Mouse (Mus musculus) brain, embryonic 14.5 days (tissue): ENCODE results near the gene Fat1. TPM values are rescaled to one million over a fixed set of nuclear protein-coding genes. Genes with fewer than 3 reads are reported as not detected.

Source experiments
- DNase-seq: peaks from one replicate; pipeline ENCODE4 v3.0.0-alpha.2; 2011; ENCODE audit warnings: low read depth
- CTCF ChIP-seq: fragments of 200-500 bp; IDR thresholded peaks from 2 replicates; pipeline ENCODE4 v1.5.1; 2012; ENCODE audit warnings: inconsistent platforms, mild to moderate bottlenecking, moderate library complexity, borderline replicate concordance; ENCODE audit not compliant: insufficient read depth, insufficient read length; ENCODE audit errors: extremely low read depth
- POLR2A ChIP-seq: fragments of 200-500 bp; IDR thresholded peaks from 2 replicates; pipeline ENCODE4 v1.6.1; 2012; ENCODE audit warnings: mild to moderate bottlenecking, inconsistent platforms, borderline replicate concordance; ENCODE audit not compliant: poor library complexity, insufficient read depth, insufficient read length, severe bottlenecking; ENCODE audit errors: extremely low read depth
- polyA plus RNA-seq: library from polyadenylated mRNA; depleted of rRNA; stranded (reverse); fragments of >200 nt; gene quantifications from 2 replicates; pipeline ENCODE4 v1.2.3, GENCODE M21; 2012

The Fat1 gene
- polyA plus RNA-seq, 1 experiment = 59.0 TPM

GRCm38 (mm10) chr8:44998275-44998674, 63.0 kb downstream of the Fat1 start:
- TF ChIP-seq POLR2A = no peak
- TF ChIP-seq CTCF = no peak
- no peak for DNase-seq

- peak; percentile 97 for DNase-seq
- TF ChIP-seq POLR2A (no peak), CTCF (peak; percentile 28; the same call in 1 of the 2 replicates)
These were observed 63.5 kb downstream of the Fat1 start for GRCm38 (mm10) chr8:44998681-44999277.

GRCm38 (mm10) chr8:45001577-45002197, 66.4 kb downstream of the Fat1 start:
- TF ChIP-seq POLR2A (no peak), CTCF (no peak)
- DNase-seq = no peak

DNA sequence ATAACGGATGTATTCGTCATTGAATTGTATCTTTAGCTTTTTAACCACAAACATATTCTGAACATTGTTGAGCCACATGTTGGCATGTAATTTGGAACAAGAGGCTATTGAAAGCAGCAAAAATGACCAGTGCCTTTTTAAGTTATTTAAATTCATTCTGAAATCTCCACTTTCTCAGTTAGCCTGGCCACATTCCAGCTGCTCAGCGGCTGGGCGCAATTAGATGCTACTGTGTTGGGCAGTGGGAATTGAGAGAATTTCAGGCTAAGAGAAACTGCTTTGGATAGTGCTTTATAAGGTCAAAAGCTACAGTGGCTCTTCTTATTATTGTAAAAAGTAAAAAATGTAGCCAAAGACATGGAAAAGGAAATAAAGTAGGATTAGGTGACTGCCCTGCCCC, 67.4 kb downstream of the Fat1 start:
- TF ChIP-seq POLR2A (no peak), CTCF (no peak)
- DNase-seq = peak; percentile 75

- no peak for TF ChIP-seq CTCF
- no peak for TF ChIP-seq POLR2A
- no peak for DNase-seq
These were observed 68.8 kb downstream of the Fat1 start for GRCm38 (mm10) chr8:45004021-45004420.

DNA sequence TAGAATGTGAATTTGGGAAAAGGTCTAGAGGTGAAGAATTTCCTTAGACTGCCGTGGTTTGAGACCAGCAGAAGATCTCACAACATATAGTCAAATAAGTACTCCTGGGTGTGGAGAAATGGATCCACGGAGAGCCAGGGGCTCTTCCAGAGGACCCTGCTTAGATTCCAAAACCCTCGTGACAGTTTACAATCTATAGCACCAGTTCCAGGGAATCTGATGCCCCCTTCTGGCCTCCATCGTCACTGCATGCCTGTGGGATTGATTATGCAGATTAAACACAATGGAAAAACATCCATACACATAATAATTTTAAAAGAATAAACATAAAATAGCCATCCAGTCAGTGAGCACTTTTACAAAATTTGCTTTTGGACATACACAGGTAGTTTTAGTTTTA, 75.4 kb downstream of the Fat1 start:
- TF ChIP-seq CTCF (peak; percentile 65; the same call in 1 of the 2 replicates), POLR2A (no peak)
- peak; percentile 55 for DNase-seq

DNA sequence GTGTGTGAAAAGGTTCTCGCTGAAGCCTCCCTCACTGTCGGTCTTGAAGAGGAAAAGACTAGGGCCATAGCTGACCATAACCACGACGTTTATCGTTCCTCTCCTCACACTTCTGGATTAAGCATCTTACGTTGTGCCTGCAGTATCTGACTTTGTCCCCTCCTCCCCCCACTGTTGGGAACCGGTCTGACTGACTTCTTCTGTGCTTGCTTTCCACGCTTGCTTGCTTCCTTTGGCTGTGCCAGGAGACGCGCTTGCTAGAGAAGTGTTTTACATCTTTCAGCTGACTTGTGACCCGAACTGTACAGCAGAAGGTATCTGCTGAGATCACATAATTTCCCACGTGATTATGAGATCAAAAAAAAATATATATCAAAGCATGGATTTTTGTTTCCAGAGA, 76.5 kb downstream of the Fat1 start:
- TF ChIP-seq CTCF = no peak
- TF ChIP-seq POLR2A = no peak
- DNase-seq = no peak

GRCm38 (mm10) chr8:45013852-45014251, 78.6 kb downstream of the Fat1 start:
- no peak for TF ChIP-seq POLR2A
- no peak for TF ChIP-seq CTCF
- no peak for DNase-seq

GRCm38 (mm10) chr8:45014498-45015067, 79.3 kb downstream of the Fat1 start:
- no peak for DNase-seq

DNA sequence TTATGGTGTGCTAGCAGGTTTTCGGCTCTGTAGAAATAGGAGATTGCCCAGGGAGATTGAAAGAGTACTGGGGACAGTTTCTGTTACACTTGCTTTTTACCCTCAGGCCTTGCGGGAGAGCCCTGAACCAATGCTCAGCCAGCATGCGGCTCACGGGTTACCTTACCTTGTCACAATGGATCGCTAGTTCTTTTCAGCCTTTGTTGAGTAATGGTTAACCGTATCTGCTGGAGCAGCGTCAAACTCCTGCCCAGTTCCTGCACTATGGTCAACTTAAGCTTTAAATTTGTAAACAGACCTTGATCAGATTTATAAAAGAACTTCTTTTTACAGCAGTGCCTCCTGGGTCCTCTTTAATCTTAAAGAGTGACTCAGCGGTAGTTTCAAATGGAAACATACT, 80.6 kb downstream of the Fat1 start:
- TF ChIP-seq CTCF (no peak), POLR2A (no peak)
- no peak for DNase-seq

More at GRCm38 (mm10) chr8:45014498-45015067, 79.3 kb downstream of the Fat1 start:
- TF ChIP-seq POLR2A = no peak
- no peak for TF ChIP-seq CTCF

- no peak for TF ChIP-seq POLR2A
- no peak for TF ChIP-seq CTCF
- no peak for DNase-seq
These were observed 84.0 kb downstream of the Fat1 start for GRCm38 (mm10) chr8:45019241-45019640.

GRCm38 (mm10) chr8:45021171-45021570, 85.9 kb downstream of the Fat1 start:
- no peak for TF ChIP-seq CTCF
- no peak for TF ChIP-seq POLR2A
- no peak for DNase-seq

GRCm38 (mm10) chr8:45021911-45022665, 86.8 kb downstream of the Fat1 start:
- DNase-seq = peak; percentile 63
- TF ChIP-seq POLR2A = no peak
- TF ChIP-seq CTCF = no peak
